Mouse (Mus musculus): ENCODE measurements at regions not wholly inside any gene's neighbourhood (a gene's known extent, or its start where the extent isn't known, plus 50 kb on each side); places are given as distances from the start of the nearest gene placed in this dataset.

GRCm38 (mm10) chr3:151072322-151072721, 365.4 kb upstream of the Adgrl4 start:
- H3K9me3 ChIP-seq (replicated peaks; ENCODE audit: control insufficient read depth, insufficient read depth, low read length, poor library complexity, severe bottlenecking): no peaks in the 10 kb centered on the region
- H3K4me3 ChIP-seq (ENCODE audit: low read depth, low read length): no peak overlapping the region
- H3K36me3 ChIP-seq (ENCODE audit: control insufficient read depth, insufficient read depth, low read length, poor library complexity, severe bottlenecking): no peaks in the 10 kb centered on the region
- no peaks in the 10 kb centered on the region for H3K4me1 ChIP-seq (ENCODE audit: control insufficient read depth, insufficient read depth, low read length)
- no peak overlapping the region for H3K9ac ChIP-seq (ENCODE audit: low read depth, poor library complexity, severe bottlenecking)
- TF ChIP-seq CTCF (IDR thresholded peaks at IDR 0.05; ENCODE audit: low read depth, low read length) (no peak), EP300 (IDR thresholded peaks at IDR 0.05; ENCODE audit: insufficient read depth, low read depth, low read length) (no peak), POLR2A (IDR thresholded peaks at IDR 0.05; ENCODE audit: insufficient read depth, low read length) (no peak)
- no peaks in the 10 kb centered on the region for H3K27me3 ChIP-seq (ENCODE audit: control insufficient read depth, insufficient read depth, low read length, poor library complexity, severe bottlenecking)
- H3K27ac ChIP-seq (ENCODE audit: insufficient read depth, low read length): no peak overlapping the region

DNA sequence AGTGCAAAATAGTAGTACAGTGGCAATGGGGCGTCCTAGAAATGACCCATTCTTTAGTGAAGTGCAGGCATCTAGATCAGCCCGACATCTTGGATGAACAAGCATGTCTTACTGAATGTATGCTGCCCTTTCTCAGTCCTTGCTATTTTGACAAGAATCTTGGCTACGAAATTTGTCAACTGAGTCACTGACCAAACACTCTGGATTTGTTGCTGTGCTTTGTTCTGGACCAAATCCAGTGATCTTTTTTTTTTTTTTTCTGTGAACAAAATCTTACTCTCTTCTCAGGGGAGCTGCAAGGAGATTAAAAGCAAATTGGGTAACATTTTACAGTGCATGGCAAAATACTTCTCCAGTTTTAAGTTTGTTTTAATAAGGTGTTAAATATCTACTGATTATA, 320.9 kb upstream of the Adgrl4 start:
- H3K36me3 ChIP-seq (ENCODE audit: control insufficient read depth, insufficient read depth, low read length, poor library complexity, severe bottlenecking): no peaks in the 10 kb centered on the region
- no peaks in the 10 kb centered on the region for H3K27me3 ChIP-seq (ENCODE audit: control insufficient read depth, insufficient read depth, low read length, poor library complexity, severe bottlenecking)

DNA sequence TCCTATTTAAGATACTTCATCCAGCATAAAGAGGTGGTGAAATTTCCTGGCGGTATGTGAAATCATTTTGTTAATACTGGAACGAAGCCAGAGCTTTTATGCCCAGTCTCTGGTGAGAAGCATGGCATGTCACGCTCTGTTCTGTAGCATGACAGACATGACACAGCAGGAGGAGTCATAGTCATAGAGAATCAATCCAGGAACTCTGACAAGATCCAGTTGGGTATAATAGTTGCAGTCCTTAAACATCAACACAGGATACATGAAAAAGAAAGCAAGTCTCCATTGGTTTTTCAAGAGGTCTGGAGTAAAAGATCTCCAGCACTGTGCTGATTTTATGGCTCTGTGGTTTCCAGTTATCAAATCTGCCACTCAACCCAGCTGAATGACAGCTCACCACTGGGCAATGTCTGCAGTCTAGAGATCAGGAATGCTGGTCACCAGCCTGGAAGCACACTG, 320.1 kb upstream of the Adgrl4 start:
- H3K9ac ChIP-seq (ENCODE audit: low read depth, poor library complexity, severe bottlenecking): no peak overlapping the region
- no peaks in the 10 kb centered on the region for H3K4me1 ChIP-seq (ENCODE audit: control insufficient read depth, insufficient read depth, low read length)
- no peaks in the 10 kb centered on the region for H3K9me3 ChIP-seq (replicated peaks; ENCODE audit: control insufficient read depth, insufficient read depth, low read length, poor library complexity, severe bottlenecking)
- H3K36me3 ChIP-seq (ENCODE audit: control insufficient read depth, insufficient read depth, low read length, poor library complexity, severe bottlenecking): no peaks in the 10 kb centered on the region
- H3K4me3 ChIP-seq (ENCODE audit: low read depth, low read length): no peak overlapping the region
- no peak overlapping the region for H3K27ac ChIP-seq (ENCODE audit: insufficient read depth, low read length)
- no peaks in the 10 kb centered on the region for H3K27me3 ChIP-seq (ENCODE audit: control insufficient read depth, insufficient read depth, low read length, poor library complexity, severe bottlenecking)
- no peak for TF ChIP-seq EP300 (IDR thresholded peaks at IDR 0.05; ENCODE audit: insufficient read depth, low read depth, low read length)
- TF ChIP-seq POLR2A (IDR thresholded peaks at IDR 0.05; ENCODE audit: insufficient read depth, low read length): no peak
- no peak for TF ChIP-seq CTCF (IDR thresholded peaks at IDR 0.05; ENCODE audit: low read depth, low read length)

More for the DNA sequence above, 320.9 kb upstream of the Adgrl4 start:
- H3K4me1 ChIP-seq (ENCODE audit: control insufficient read depth, insufficient read depth, low read length): no peaks in the 10 kb centered on the region
- H3K4me3 ChIP-seq (ENCODE audit: low read depth, low read length): no peak overlapping the region
- TF ChIP-seq EP300 (IDR thresholded peaks at IDR 0.05; ENCODE audit: insufficient read depth, low read depth, low read length): no peak
- no peak for TF ChIP-seq POLR2A (IDR thresholded peaks at IDR 0.05; ENCODE audit: insufficient read depth, low read length)
- TF ChIP-seq CTCF (IDR thresholded peaks at IDR 0.05; ENCODE audit: low read depth, low read length): no peak
- H3K9ac ChIP-seq (ENCODE audit: low read depth, poor library complexity, severe bottlenecking): no peak overlapping the region
- H3K9me3 ChIP-seq (replicated peaks; ENCODE audit: control insufficient read depth, insufficient read depth, low read length, poor library complexity, severe bottlenecking): no peaks in the 10 kb centered on the region
- no peak overlapping the region for H3K27ac ChIP-seq (ENCODE audit: insufficient read depth, low read length)

DNA sequence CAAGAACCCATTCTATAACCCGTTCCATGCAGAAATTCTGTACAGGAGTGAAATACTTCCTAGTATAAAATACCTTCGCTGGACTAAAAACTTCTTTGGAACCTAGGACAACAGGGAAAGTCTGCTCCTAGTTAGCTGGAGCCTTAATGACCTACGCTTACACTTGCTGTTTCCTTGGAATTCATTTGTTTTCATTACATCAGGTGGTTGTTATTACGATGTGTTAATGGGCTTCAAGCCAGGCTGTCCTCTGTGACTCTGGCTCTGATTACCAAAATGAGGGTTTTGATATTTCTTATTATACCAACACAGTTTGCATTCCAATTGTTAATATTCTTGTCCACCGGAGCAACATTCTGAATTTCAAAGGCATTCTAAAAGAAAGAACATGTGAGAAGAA, 313.6 kb upstream of the Adgrl4 start:
- no peak overlapping the region for H3K4me3 ChIP-seq (ENCODE audit: low read depth, low read length)
- no peaks in the 10 kb centered on the region for H3K36me3 ChIP-seq (ENCODE audit: control insufficient read depth, insufficient read depth, low read length, poor library complexity, severe bottlenecking)
- no peak overlapping the region for H3K27ac ChIP-seq (ENCODE audit: insufficient read depth, low read length)
- H3K4me1 ChIP-seq (ENCODE audit: control insufficient read depth, insufficient read depth, low read length): no peaks in the 10 kb centered on the region
- TF ChIP-seq POLR2A (IDR thresholded peaks at IDR 0.05; ENCODE audit: insufficient read depth, low read length) (no peak), CTCF (IDR thresholded peaks at IDR 0.05; ENCODE audit: low read depth, low read length) (no peak), EP300 (IDR thresholded peaks at IDR 0.05; ENCODE audit: insufficient read depth, low read depth, low read length) (no peak)
- no peaks in the 10 kb centered on the region for H3K27me3 ChIP-seq (ENCODE audit: control insufficient read depth, insufficient read depth, low read length, poor library complexity, severe bottlenecking)
- H3K9me3 ChIP-seq (replicated peaks; ENCODE audit: control insufficient read depth, insufficient read depth, low read length, poor library complexity, severe bottlenecking): no peaks in the 10 kb centered on the region
- no peak overlapping the region for H3K9ac ChIP-seq (ENCODE audit: low read depth, poor library complexity, severe bottlenecking)

DNA sequence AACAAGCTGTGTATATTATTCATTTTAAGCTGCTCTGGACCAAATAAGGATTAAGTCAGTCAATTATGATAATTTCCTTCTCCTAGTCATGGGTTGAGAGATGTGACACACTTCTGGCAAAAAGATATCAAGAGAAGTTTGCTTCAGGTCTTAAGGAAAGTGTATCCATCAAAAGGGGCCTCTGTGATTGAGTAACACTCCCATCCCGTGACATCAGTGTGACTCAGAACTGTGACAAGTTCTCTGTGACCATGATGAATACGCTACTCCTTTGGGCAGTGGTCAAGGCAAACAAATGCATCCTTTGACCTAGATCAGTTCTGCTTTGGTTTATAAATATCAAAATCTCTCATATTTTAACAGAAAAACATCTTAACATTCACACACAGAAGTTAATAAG, 290.8 kb upstream of the Adgrl4 start:
- Histone ChIP-seq H3K4me3 (ENCODE audit: low read depth, low read length) (no peak overlapping the region), H3K27me3 (ENCODE audit: control insufficient read depth, insufficient read depth, low read length, poor library complexity, severe bottlenecking) (no peaks in the 10 kb centered on the region), H3K36me3 (ENCODE audit: control insufficient read depth, insufficient read depth, low read length, poor library complexity, severe bottlenecking) (no peaks in the 10 kb centered on the region), H3K27ac (ENCODE audit: insufficient read depth, low read length) (no peak overlapping the region), H3K9ac (ENCODE audit: low read depth, poor library complexity, severe bottlenecking) (no peak overlapping the region), H3K4me1 (ENCODE audit: control insufficient read depth, insufficient read depth, low read length) (no peaks in the 10 kb centered on the region), H3K9me3 (replicated peaks; ENCODE audit: control insufficient read depth, insufficient read depth, low read length, poor library complexity, severe bottlenecking) (no peaks in the 10 kb centered on the region)
- no peak for TF ChIP-seq CTCF (IDR thresholded peaks at IDR 0.05; ENCODE audit: low read depth, low read length)
- TF ChIP-seq POLR2A (IDR thresholded peaks at IDR 0.05; ENCODE audit: insufficient read depth, low read length): no peak
- TF ChIP-seq EP300 (IDR thresholded peaks at IDR 0.05; ENCODE audit: insufficient read depth, low read depth, low read length): no peak

- no peaks in the 10 kb centered on the region for H3K36me3 ChIP-seq (ENCODE audit: control insufficient read depth, insufficient read depth, low read length, poor library complexity, severe bottlenecking)
- TF ChIP-seq POLR2A (IDR thresholded peaks at IDR 0.05; ENCODE audit: insufficient read depth, low read length) (no peak), CTCF (IDR thresholded peaks at IDR 0.05; ENCODE audit: low read depth, low read length) (no peak), EP300 (IDR thresholded peaks at IDR 0.05; ENCODE audit: insufficient read depth, low read depth, low read length) (no peak)
- no peak overlapping the region for H3K27ac ChIP-seq (ENCODE audit: insufficient read depth, low read length)
- H3K4me3 ChIP-seq (ENCODE audit: low read depth, low read length): no peak overlapping the region
- no peaks in the 10 kb centered on the region for H3K9me3 ChIP-seq (replicated peaks; ENCODE audit: control insufficient read depth, insufficient read depth, low read length, poor library complexity, severe bottlenecking)
- no peaks in the 10 kb centered on the region for H3K27me3 ChIP-seq (ENCODE audit: control insufficient read depth, insufficient read depth, low read length, poor library complexity, severe bottlenecking)
- no peaks in the 10 kb centered on the region for H3K4me1 ChIP-seq (ENCODE audit: control insufficient read depth, insufficient read depth, low read length)
- H3K9ac ChIP-seq (ENCODE audit: low read depth, poor library complexity, severe bottlenecking): no peak overlapping the region
These were observed 284.3 kb upstream of the Adgrl4 start for GRCm38 (mm10) chr3:151153340-151153739.
